Mouse (Mus musculus): ENCODE measurements at regions not wholly inside any gene's neighbourhood (a gene's known extent, or its start where the extent isn't known, plus 50 kb on each side); places are given as distances from the start of the nearest gene placed in this dataset.

- in situ Hi-C loops (cut with MboI; ENCODE audit: low pct_unique_long_range_greater_than_20kb in 1 of 2, low sequenced_read_pairs in 2 of 2, unreplicated experiment in 1 of 2): no loop called here
Measured at GRCm38 (mm10) chr16:78247189-78247588, 54.1 kb upstream of the Cxadr start.

GRCm38 (mm10) chr16:78242678-78243077 lies 58.6 kb upstream of the Cxadr start:
- in situ Hi-C loops (cut with MboI; ENCODE audit: low pct_unique_long_range_greater_than_20kb in 1 of 2, low sequenced_read_pairs in 2 of 2, unreplicated experiment in 1 of 2): no loop called here

GRCm38 (mm10) chr16:78240152-78240551 lies 61.1 kb upstream of the Cxadr start:
- in situ Hi-C loops (cut with MboI; ENCODE audit: low pct_unique_long_range_greater_than_20kb in 1 of 2, low sequenced_read_pairs in 2 of 2, unreplicated experiment in 1 of 2): no loop called here

GRCm38 (mm10) chr16:78238052-78238701 lies 63.1 kb upstream of the Cxadr start:
- in situ Hi-C loops (cut with MboI; ENCODE audit: low pct_unique_long_range_greater_than_20kb in 1 of 2, low sequenced_read_pairs in 2 of 2, unreplicated experiment in 1 of 2): loop anchor here in 1 of 2 experiments (10.0 kb wide), 1 partner anchor 77 kb away; no protein-coding TSS in a partner anchor

GRCm38 (mm10) chr16:78237641-78238051 lies 63.6 kb upstream of the Cxadr start:
- in situ Hi-C loops (cut with MboI; ENCODE audit: low pct_unique_long_range_greater_than_20kb in 1 of 2, low sequenced_read_pairs in 2 of 2, unreplicated experiment in 1 of 2): loop anchor here in 1 of 2 experiments (10.0 kb wide), 1 partner anchor 77 kb away; no protein-coding TSS in a partner anchor

- in situ Hi-C loops (cut with MboI; ENCODE audit: low pct_unique_long_range_greater_than_20kb in 1 of 2, low sequenced_read_pairs in 2 of 2, unreplicated experiment in 1 of 2): loop anchor here in 1 of 2 experiments (10.0 kb wide), 1 partner anchor 78 kb away; no protein-coding TSS in a partner anchor
Measured at GRCm38 (mm10) chr16:78236746-78237640, 64.3 kb upstream of the Cxadr start.

GRCm38 (mm10) chr16:78232205-78232604 lies 69.1 kb upstream of the Cxadr start:
- in situ Hi-C loops (cut with MboI; ENCODE audit: low pct_unique_long_range_greater_than_20kb in 1 of 2, low sequenced_read_pairs in 2 of 2, unreplicated experiment in 1 of 2): loop anchor here in 1 of 2 experiments (10.0 kb wide), 1 partner anchor 83 kb away; no protein-coding TSS in a partner anchor

- in situ Hi-C loops (cut with MboI; ENCODE audit: low pct_unique_long_range_greater_than_20kb in 1 of 2, low sequenced_read_pairs in 2 of 2, unreplicated experiment in 1 of 2): no loop called here
Measured at GRCm38 (mm10) chr16:78229013-78229412, 72.3 kb upstream of the Cxadr start.

GRCm38 (mm10) chr16:78222377-78222776 lies 78.9 kb upstream of the Cxadr start:
- in situ Hi-C loops (cut with MboI; ENCODE audit: low pct_unique_long_range_greater_than_20kb in 1 of 2, low sequenced_read_pairs in 2 of 2, unreplicated experiment in 1 of 2): no loop called here

GRCm38 (mm10) chr16:78221781-78222180 lies 79.5 kb upstream of the Cxadr start:
- in situ Hi-C loops (cut with MboI; ENCODE audit: low pct_unique_long_range_greater_than_20kb in 1 of 2, low sequenced_read_pairs in 2 of 2, unreplicated experiment in 1 of 2): no loop called here

GRCm38 (mm10) chr16:78217633-78218032 lies 83.7 kb upstream of the Cxadr start:
- in situ Hi-C loops (cut with MboI; ENCODE audit: low pct_unique_long_range_greater_than_20kb in 1 of 2, low sequenced_read_pairs in 2 of 2, unreplicated experiment in 1 of 2): loop anchor here in 1 of 2 experiments (10.0 kb wide), 1 partner anchor 117 kb away; no protein-coding TSS in a partner anchor

GRCm38 (mm10) chr16:78216752-78217351 lies 84.4 kb upstream of the Cxadr start:
- in situ Hi-C loops (cut with MboI; ENCODE audit: low pct_unique_long_range_greater_than_20kb in 1 of 2, low sequenced_read_pairs in 2 of 2, unreplicated experiment in 1 of 2): loop anchor here in 1 of 2 experiments (10.0 kb wide), 1 partner anchor 118 kb away; no protein-coding TSS in a partner anchor

GRCm38 (mm10) chr16:78211687-78212086 lies 89.6 kb upstream of the Cxadr start:
- in situ Hi-C loops (cut with MboI; ENCODE audit: low pct_unique_long_range_greater_than_20kb in 1 of 2, low sequenced_read_pairs in 2 of 2, unreplicated experiment in 1 of 2): loop anchor here in 1 of 2 experiments (10.0 kb wide), 1 partner anchor 123 kb away; no protein-coding TSS in a partner anchor

- in situ Hi-C loops (cut with MboI; ENCODE audit: low pct_unique_long_range_greater_than_20kb in 1 of 2, low sequenced_read_pairs in 2 of 2, unreplicated experiment in 1 of 2): no loop called here
Measured at GRCm38 (mm10) chr16:78208321-78208720, 93.0 kb upstream of the Cxadr start.

- in situ Hi-C loops (cut with MboI; ENCODE audit: low pct_unique_long_range_greater_than_20kb in 1 of 2, low sequenced_read_pairs in 2 of 2, unreplicated experiment in 1 of 2): no loop called here
Measured at GRCm38 (mm10) chr16:78204332-78204731, 97.0 kb upstream of the Cxadr start.

- in situ Hi-C loops (cut with MboI; ENCODE audit: low pct_unique_long_range_greater_than_20kb in 1 of 2, low sequenced_read_pairs in 2 of 2, unreplicated experiment in 1 of 2): no loop called here
Measured at GRCm38 (mm10) chr16:78200044-78200830, 101.1 kb upstream of the Cxadr start.

- in situ Hi-C loops (cut with MboI; ENCODE audit: low pct_unique_long_range_greater_than_20kb in 1 of 2, low sequenced_read_pairs in 2 of 2, unreplicated experiment in 1 of 2): no loop called here
Measured at GRCm38 (mm10) chr16:78199252-78199651, 102.0 kb upstream of the Cxadr start.

GRCm38 (mm10) chr16:78198642-78199121 lies 102.6 kb upstream of the Cxadr start:
- in situ Hi-C loops (cut with MboI; ENCODE audit: low pct_unique_long_range_greater_than_20kb in 1 of 2, low sequenced_read_pairs in 2 of 2, unreplicated experiment in 1 of 2): no loop called here

Measured in mouse embryonic stem cell (cell line).